Mouse (Mus musculus): ENCODE data around the gene Ctbp1.

- TF ChIP-seq KAT2A (conservative IDR thresholded peaks at IDR 0.05; ENCODE audit: low read depth, low read length) = no peak
- no peak for TF ChIP-seq CTCF (IDR thresholded peaks at IDR 0.05 in 2 of 3, conservative IDR thresholded peaks at IDR 0.05 in 1 of 3; ENCODE audit: control insufficient read depth in 1 of 3, insufficient read depth in 1 of 3, low read depth in 2 of 3, low read length in 3 of 3, poor library complexity in 1 of 3, severe bottlenecking in 1 of 3)
- no peak for TF ChIP-seq HCFC1 (IDR thresholded peaks at IDR 0.05; ENCODE audit: low read depth, low read length)
- no peak for TF ChIP-seq SIN3A (IDR thresholded peaks at IDR 0.05; ENCODE audit: low read length)
- TF ChIP-seq ZNF384 (IDR thresholded peaks at IDR 0.05; ENCODE audit: low read depth, low read length) = no peak
- no peak; a peak in 1 of 4 replicates for TF ChIP-seq POLR2A (IDR thresholded peaks at IDR 0.05; ENCODE audit: control insufficient read depth in 1 of 2, insufficient read depth in 1 of 2, low read depth in 1 of 2, low read length in 2 of 2, poor library complexity in 1 of 2)
- no peak for TF ChIP-seq UBTF (IDR thresholded peaks at IDR 0.05; ENCODE audit: borderline replicate concordance, insufficient read depth, low read depth, low read length)
- TF ChIP-seq E2F4 (IDR thresholded peaks at IDR 0.05; ENCODE audit: borderline replicate concordance, low read depth, low read length) = no peak
- no peak for TF ChIP-seq MAX (IDR thresholded peaks at IDR 0.05; ENCODE audit: low read length)
Observed at GRCm38 (mm10) chr5:33272146-33272545, 2.6 kb downstream of the Ctbp1 start.

Measured in MEL (cell line).